Mouse (Mus musculus) T-cell, adult 2 months (primary cell): ENCODE measurements around the gene Etv4.

Experiments
- DNase-seq: peaks from one replicate; pipeline ENCODE4 v3.0.0; 2022; ENCODE audit warnings: low spot score

The Etv4 gene

GRCm38 (mm10) chr11:101786651-101787050, 1.5 kb upstream of the Etv4 start:
- no peak for DNase-seq

GRCm38 (mm10) chr11:101785852-101786205, 658 bp upstream of the Etv4 start:
- no peak for DNase-seq

GRCm38 (mm10) chr11:101784488-101785142, 556 bp downstream of the Etv4 start:
- DNase-seq: no peak

GRCm38 (mm10) chr11:101784072-101784471, 1.1 kb downstream of the Etv4 start:
- no peak for DNase-seq

- DNase-seq: no peak
These were observed 1.6 kb downstream of the Etv4 start for GRCm38 (mm10) chr11:101783584-101783983.

- DNase-seq: no peak
These were observed 2.0 kb downstream of the Etv4 start for GRCm38 (mm10) chr11:101783135-101783534.

GRCm38 (mm10) chr11:101776846-101777245, 8.3 kb downstream of the Etv4 start:
- no peak for DNase-seq

- no peak for DNase-seq
These were observed 12.7 kb downstream of the Etv4 start for GRCm38 (mm10) chr11:101772449-101772848.

GRCm38 (mm10) chr11:101772027-101772426, 13.1 kb downstream of the Etv4 start:
- no peak for DNase-seq

GRCm38 (mm10) chr11:101770266-101770665, 14.9 kb downstream of the Etv4 start:
- no peak for DNase-seq

GRCm38 (mm10) chr11:101768721-101769120, 16.4 kb downstream of the Etv4 start:
- DNase-seq: no peak

- DNase-seq: no peak
These were observed 17.8 kb downstream of the Etv4 start for GRCm38 (mm10) chr11:101767326-101767725.

- DNase-seq: no peak
These were observed 20.6 kb downstream of the Etv4 start for GRCm38 (mm10) chr11:101764546-101764945.

- DNase-seq: peak; percentile 28
These were observed 21.4 kb downstream of the Etv4 start for GRCm38 (mm10) chr11:101763723-101764122.

- DNase-seq: no peak
These were observed 25.6 kb downstream of the Etv4 start for GRCm38 (mm10) chr11:101759530-101759929.

- DNase-seq: no peak
These were observed 26.7 kb downstream of the Etv4 start for GRCm38 (mm10) chr11:101758431-101758830.

GRCm38 (mm10) chr11:101757366-101757765, 27.8 kb downstream of the Etv4 start:
- DNase-seq: no peak

GRCm38 (mm10) chr11:101756616-101757015, 28.6 kb downstream of the Etv4 start:
- DNase-seq: no peak

- no peak for DNase-seq
These were observed 51.6 kb downstream of the Etv4 start for GRCm38 (mm10) chr11:101733596-101733995.

- peak; percentile 96 for DNase-seq
These were observed 52.4 kb downstream of the Etv4 start, which contains the start of gene Dhx8 for GRCm38 (mm10) chr11:101732518-101733440. TSS of gene Dhx8 (plus strand) at chr11:101732919.

GRCm38 (mm10) chr11:101729308-101729707, 55.9 kb downstream of the Etv4 start:
- no peak for DNase-seq

- no peak for DNase-seq
These were observed 58.4 kb downstream of the Etv4 start for GRCm38 (mm10) chr11:101726765-101727164.

- no peak for DNase-seq
These were observed 60.1 kb downstream of the Etv4 start for GRCm38 (mm10) chr11:101725043-101725442.
